19 mouse cellular contexts compared by ENCODE assay signal in genomic region chr16:4905591-4905990, GRCm38 (mm10). TPM values are rescaled to one million over a fixed set of nuclear protein-coding genes. Genes with fewer than 3 reads are reported as not detected.
DNase-seq lines count a peak whose midpoint lies in the region; ATAC-seq and TF ChIP-seq lines count a peak whose summit lies in the region.
"Had no signal": no experiment of that assay in that cellular context is flagged by ENCODE, and none has a peak within 500 bp of the region (broad histone marks: within the 10 kb centered on the region; RNA-seq: fewer than 3 reads in every experiment).

No protein-coding gene starts in this region.

- H3K9ac ChIP-seq in lung, embryonic 14.5 days: no peak overlapping the region
- H3K9ac ChIP-seq: embryonic facial prominence, embryonic 15.5 days; heart, embryonic 13.5 days; hindbrain, embryonic 15.5 days had no signal

- no peaks in the 10 kb centered on the region for H3K9me3 ChIP-seq in lung, embryonic 14.5 days (ENCODE audit: low read depth, low read length)
- H3K9me3 ChIP-seq: embryonic facial prominence, embryonic 15.5 days; forebrain, embryonic 10.5 days; heart, embryonic 13.5 days; hindbrain, embryonic 15.5 days had no signal

- 30% methylated on average over 1 of the region's 1 CpGs for WGBS in lung, embryonic 14.5 days

- H3K27ac ChIP-seq in lung, embryonic 14.5 days (ENCODE audit: low read depth): peak overlapping the region; percentile 63; the same call in 1 of the 2 replicates
- H3K27ac ChIP-seq: embryonic facial prominence, embryonic 15.5 days; forebrain, embryonic 10.5 days; heart, embryonic 13.5 days; hindbrain, embryonic 15.5 days had no signal

- DNase-seq in embryo, embryonic 10.5 days (ENCODE audit: low spot score): peak; percentile 19
- DNase-seq in embryo, embryonic 9.5 days (ENCODE audit: extremely low spot score): no peak
- no peak for DNase-seq in lung, embryonic 14.5 days
- DNase-seq in lung, postnatal 10 days: no peak
- peak; percentile 38 for DNase-seq in lung, postnatal 36 days
- no peak for DNase-seq in lung, postnatal 14 days
- no peak for DNase-seq in urinary bladder, adult 2 months (ENCODE audit: low spot score)
- DNase-seq: adrenal gland, postnatal 10 days; cerebellum, adult 11-12 months; cerebellum, adult 9-10 months; cerebellum, postnatal 25 days; gastrocnemius, postnatal 10 days; heart, postnatal 36 days had no signal

- no peaks in the 10 kb centered on the region for H3K27me3 ChIP-seq in lung, embryonic 14.5 days (ENCODE audit: insufficient read depth, low read length)
- H3K27me3 ChIP-seq: embryonic facial prominence, embryonic 15.5 days; heart, embryonic 13.5 days; hindbrain, embryonic 15.5 days had no signal

- no peak overlapping the region for H3K4me3 ChIP-seq in lung, embryonic 14.5 days (ENCODE audit: low read depth, low read length)
- H3K4me3 ChIP-seq: embryonic facial prominence, embryonic 15.5 days; erythroblast, embryonic 14.5 days; forebrain, embryonic 10.5 days; heart, embryonic 13.5 days; hindbrain, embryonic 15.5 days had no signal

- no peak overlapping the region for H3K4me2 ChIP-seq in lung, embryonic 14.5 days
- H3K4me2 ChIP-seq: embryonic facial prominence, embryonic 15.5 days; heart, embryonic 13.5 days; hindbrain, embryonic 15.5 days had no signal

- peaks cover 27% of the 10 kb centered on the region for H3K36me3 ChIP-seq in lung, embryonic 14.5 days (ENCODE audit: insufficient read depth)

- 0 out of 2 replicates have a peak, but pooled peaks cover 7% of the 10 kb centered on the region for H3K4me1 ChIP-seq in lung, embryonic 14.5 days (ENCODE audit: insufficient read depth)
- H3K4me1 ChIP-seq: hindbrain, embryonic 15.5 days had no signal

- ATAC-seq in lung, embryonic 14.5 days (ENCODE audit: insufficient read depth): no peak
- ATAC-seq: forebrain, embryonic 14.5 days had no signal

- TF ChIP-seq CTCF in lung, embryonic 14.5 days (IDR thresholded peaks at IDR 0.05; ENCODE audit: low read depth): no peak

RNA-seq across cellular contexts. Expression of gene Mgrn1, which starts 19.5 kb away (rescaled TPM):
- 88.0 and 88.8 TPM in 2 replicates for polyA plus RNA-seq in lung, embryonic 14.5 days (2014; fragmentation: Nextera tagmentation; extraction: Ambion mirVana)
- polyA plus RNA-seq in urinary bladder, adult 2 months (2012; rRNA removed): 84.0 and 91.8 TPM in 2 replicates

RNA-seq across cellular contexts. Expression of gene Ubald1, which starts 25.5 kb away (rescaled TPM):
- 38.7 and 39.3 TPM in 2 replicates for polyA plus RNA-seq in lung, embryonic 14.5 days (2014; fragmentation: Nextera tagmentation; extraction: Ambion mirVana)
- polyA plus RNA-seq in urinary bladder, adult 2 months (2012; rRNA removed): 21.5 and 41.1 TPM in 2 replicates

RNA-seq across cellular contexts. Expression of gene Nudt16l1, which starts 33.0 kb away (rescaled TPM):
- polyA plus RNA-seq in lung, embryonic 14.5 days (2014; fragmentation: Nextera tagmentation; extraction: Ambion mirVana): 145 and 154 TPM in 2 replicates
- polyA plus RNA-seq in urinary bladder, adult 2 months (2012; rRNA removed): 59.9 and 64.6 TPM in 2 replicates

RNA-seq across cellular contexts. Expression of gene Anks3, which starts 58.4 kb away (rescaled TPM):
- 49.3 and 53.1 TPM in 2 replicates for polyA plus RNA-seq in lung, embryonic 14.5 days (2014; fragmentation: Nextera tagmentation; extraction: Ambion mirVana)
- 56.9 and 77.5 TPM in 2 replicates for polyA plus RNA-seq in urinary bladder, adult 2 months (2012; rRNA removed)

Comparison
In these comparisons a context has a peak if more than half of its experiments do, and no peak if none do; other contexts are left out.
1. DNase-seq: peak in embryo, embryonic 10.5 days (single experiment) and lung, postnatal 36 days (single experiment); none in embryo, embryonic 9.5 days (single experiment), lung, embryonic 14.5 days (single experiment), lung, postnatal 10 days (single experiment), lung, postnatal 14 days (single experiment) and urinary bladder, adult 2 months (single experiment).